Mouse (Mus musculus) brain, embryonic 14.5 days (tissue): ENCODE data around the gene Gnai2.
"Not testable (repeated sequence)": the region's sequence is repeated elsewhere in the genome, so short reads cannot be mapped to it uniquely, and the experiment has no call there.

ENCODE experiments used
- CTCF ChIP-seq: fragments of 200-500 bp; IDR thresholded peaks from 2 replicates; pipeline ENCODE4 v1.5.1; 2012; ENCODE audit warnings: inconsistent platforms, mild to moderate bottlenecking, moderate library complexity, borderline replicate concordance; ENCODE audit not compliant: insufficient read depth, insufficient read length; ENCODE audit errors: extremely low read depth
- POLR2A ChIP-seq: fragments of 200-500 bp; IDR thresholded peaks from 2 replicates; pipeline ENCODE4 v1.6.1; 2012; ENCODE audit warnings: mild to moderate bottlenecking, inconsistent platforms, borderline replicate concordance; ENCODE audit not compliant: poor library complexity, insufficient read depth, insufficient read length, severe bottlenecking; ENCODE audit errors: extremely low read depth

- TF ChIP-seq POLR2A, CTCF: not testable (repeated sequence)
These were observed 61.4 kb downstream of the Gnai2 start for GRCm38 (mm10) chr9:107573774-107574173.
